Mouse (Mus musculus): ENCODE data around the gene Cacng3.

The Cacng3 gene

GRCm38 (mm10) chr7:122670442-122670872 is at the start of gene Cacng3:
Cacng3 (plus strand) TSS chr7:122670492.
- DNase-seq = no peak

GRCm38 (mm10) chr7:122622125-122622774 is 48.0 kb upstream of the Cacng3 start:
- DNase-seq = no peak

- DNase-seq = no peak
Measured at GRCm38 (mm10) chr7:122623753-122624152, 46.5 kb upstream of the Cacng3 start.

DNA sequence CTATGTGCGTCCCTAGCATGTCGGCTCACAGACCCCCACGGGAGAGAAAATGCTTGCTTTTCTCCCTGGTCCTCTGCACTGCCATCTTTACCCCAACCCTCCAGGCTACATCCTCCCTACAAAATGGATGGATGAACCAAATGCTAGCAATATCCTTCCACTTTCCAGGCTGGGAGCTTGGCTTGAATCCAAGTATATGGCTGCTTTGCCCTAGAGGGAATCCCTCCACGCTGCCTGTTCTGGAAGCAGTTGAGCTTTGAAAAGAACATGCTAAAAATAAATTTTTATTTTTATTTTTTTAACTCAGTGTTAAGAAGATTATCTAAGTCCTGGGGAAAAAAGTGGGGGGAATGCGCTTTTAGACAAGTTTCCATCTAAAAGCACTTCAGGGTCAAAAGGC is 42.2 kb upstream of the Cacng3 start:
- no peak for DNase-seq

DNA sequence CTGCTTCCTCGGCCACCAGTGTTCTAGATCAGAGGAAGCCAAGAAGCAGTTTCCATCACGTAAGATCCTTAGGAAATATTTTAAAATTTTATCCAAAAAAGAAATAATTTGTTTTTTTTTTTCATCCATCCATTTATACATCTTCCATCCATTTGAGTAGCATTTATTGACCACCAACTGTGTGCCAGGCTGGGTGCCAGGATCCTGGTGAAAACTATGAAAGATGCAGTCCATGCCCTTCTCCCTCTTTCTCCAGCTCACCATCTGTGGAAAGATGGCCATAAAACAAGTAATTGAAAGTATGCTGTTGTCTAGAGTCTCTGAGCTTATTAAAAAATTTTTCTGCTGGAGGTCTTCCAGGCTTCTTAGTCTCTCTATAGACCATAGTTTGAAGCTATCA is 39.9 kb upstream of the Cacng3 start:
- no peak for DNase-seq

GRCm38 (mm10) chr7:122631151-122631550 is 39.1 kb upstream of the Cacng3 start:
- DNase-seq = no peak

DNA sequence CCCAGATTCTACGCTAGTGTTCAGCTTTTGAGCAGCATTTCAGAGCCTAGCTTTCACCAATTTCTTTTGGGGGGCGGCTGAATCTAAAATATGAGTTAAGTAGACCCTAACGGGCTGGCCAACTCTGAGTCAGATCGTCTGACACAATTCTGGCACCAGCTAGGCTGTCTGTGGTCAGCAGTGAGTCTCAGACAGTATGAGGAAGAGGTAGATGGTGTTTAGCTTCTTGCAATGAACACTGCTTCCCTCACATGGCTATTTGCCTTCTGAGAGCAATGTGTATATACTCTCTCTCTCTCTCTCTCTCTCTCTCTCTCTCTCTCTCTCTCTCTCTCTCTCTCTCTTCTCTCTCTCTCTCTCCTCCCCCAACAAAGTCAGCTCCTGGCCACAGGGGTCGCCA is 37.3 kb upstream of the Cacng3 start:
- DNase-seq = no peak

DNA sequence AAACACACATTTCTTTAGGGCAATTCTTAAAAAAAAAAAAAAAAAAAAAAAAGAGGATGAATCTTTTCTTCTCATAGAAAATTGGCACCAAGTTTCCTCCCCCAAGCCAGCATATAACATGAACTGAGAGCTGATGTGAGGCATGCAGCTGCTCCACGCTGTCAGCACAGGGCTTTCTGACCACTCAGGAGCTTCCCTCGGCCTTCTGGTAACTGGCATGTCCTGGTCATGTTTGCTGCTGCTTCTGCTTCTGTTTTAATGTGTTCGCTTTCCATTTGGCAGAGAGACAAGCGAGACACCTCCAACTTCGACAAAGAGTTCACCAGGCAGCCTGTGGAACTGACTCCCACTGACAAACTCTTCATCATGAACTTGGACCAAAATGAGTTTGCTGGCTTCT is 36.8 kb upstream of the Cacng3 start:
- DNase-seq = no peak

GRCm38 (mm10) chr7:122643676-122644075 is 26.6 kb upstream of the Cacng3 start:
- no peak for DNase-seq

GRCm38 (mm10) chr7:122649306-122649705 is 21.0 kb upstream of the Cacng3 start:
- no peak for DNase-seq

DNA sequence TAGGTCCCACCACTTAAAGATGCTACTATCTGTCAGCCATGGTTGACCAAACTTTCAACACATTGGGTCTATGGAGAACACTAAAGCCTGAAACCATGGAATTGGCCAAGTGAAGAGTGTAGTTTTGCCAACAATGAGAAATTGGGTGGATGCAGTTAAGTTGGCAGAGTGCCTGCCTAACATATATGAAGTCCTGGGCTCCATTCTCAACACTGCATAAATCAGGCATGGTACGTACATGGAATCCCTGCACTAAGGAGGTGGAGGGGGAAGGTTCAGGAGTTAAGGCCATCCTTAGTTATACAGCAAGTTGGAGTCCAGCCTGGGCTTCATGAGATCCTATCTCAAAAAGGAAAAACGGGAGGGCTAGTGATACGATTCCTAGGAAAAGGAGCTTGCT is 17.8 kb upstream of the Cacng3 start:
- DNase-seq = no peak

DNA sequence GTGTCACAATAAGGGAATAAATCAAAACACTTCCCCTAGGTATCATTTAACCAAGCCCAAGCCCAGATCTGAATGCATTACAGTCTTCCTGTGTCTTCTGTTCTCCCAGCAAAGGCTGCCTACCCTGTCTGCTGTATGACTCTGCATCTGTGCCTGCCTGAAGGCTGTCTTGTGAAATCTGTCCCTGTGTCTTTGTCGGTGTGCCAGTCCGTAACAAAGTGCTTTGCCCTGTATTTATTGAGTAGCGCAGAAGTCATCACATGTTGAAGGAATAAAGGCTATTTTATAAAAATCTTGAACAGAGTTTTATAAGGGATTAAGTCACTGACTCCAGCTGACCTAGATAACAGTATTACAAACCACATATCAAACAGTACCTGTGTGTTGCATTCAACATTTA is 13.6 kb upstream of the Cacng3 start:
- DNase-seq = no peak

DNA sequence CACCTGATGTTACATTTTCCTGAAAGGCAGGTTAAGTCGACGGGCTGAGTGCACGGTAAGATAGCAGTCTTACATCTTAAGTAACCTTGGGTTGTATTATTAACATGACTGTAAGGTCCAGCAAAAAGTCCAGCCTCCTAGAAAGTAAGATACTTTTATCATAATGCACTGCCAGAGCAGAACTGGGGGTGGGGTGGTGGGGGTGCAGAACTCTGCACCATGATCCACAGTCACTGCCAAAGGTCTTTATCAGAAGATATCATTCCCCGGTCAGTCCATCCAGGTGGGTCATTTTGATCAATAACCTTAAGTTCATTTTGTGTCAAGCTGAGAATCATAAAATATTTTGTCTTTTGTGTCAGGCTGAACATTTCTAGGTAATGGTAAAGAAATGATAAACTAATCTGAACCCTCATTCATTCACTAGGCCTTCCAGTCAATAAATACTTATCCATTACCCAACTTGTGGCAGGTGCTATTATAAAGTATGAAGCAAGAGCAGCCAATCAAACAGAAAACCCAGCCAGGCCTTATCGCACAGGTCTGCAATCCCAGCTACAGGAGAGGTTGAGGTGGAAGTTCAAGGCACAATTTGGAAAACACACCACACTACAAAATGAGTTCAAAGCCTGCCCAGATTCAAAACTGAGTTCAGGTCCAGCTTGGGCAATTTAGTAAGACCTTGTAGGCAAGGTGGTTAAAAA is 12.7 kb upstream of the Cacng3 start:
- no peak for DNase-seq

- DNase-seq = no peak
Measured at GRCm38 (mm10) chr7:122665311-122666049, 4.8 kb upstream of the Cacng3 start.

DNA sequence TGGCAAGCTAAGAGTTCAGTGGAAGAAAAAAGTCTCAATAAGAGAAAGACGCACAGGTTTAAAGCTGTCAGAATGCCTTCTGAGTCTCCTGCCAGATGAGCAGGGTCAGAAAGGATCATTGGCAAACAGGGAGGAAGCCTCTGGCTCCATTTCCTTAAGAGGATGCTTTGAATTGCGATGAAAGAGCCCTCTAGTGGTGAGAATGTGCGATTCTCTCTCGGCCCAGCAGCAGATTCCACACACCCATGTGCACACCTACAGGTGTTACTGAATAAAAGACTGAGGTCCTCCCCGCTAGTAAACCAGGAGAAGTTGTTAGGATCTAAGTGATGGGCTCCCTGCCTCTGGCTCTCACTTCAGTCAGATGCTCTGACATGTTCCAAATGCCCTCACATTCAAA is 2.4 kb upstream of the Cacng3 start:
- peak; percentile 24 to 54 for DNase-seq

DNA sequence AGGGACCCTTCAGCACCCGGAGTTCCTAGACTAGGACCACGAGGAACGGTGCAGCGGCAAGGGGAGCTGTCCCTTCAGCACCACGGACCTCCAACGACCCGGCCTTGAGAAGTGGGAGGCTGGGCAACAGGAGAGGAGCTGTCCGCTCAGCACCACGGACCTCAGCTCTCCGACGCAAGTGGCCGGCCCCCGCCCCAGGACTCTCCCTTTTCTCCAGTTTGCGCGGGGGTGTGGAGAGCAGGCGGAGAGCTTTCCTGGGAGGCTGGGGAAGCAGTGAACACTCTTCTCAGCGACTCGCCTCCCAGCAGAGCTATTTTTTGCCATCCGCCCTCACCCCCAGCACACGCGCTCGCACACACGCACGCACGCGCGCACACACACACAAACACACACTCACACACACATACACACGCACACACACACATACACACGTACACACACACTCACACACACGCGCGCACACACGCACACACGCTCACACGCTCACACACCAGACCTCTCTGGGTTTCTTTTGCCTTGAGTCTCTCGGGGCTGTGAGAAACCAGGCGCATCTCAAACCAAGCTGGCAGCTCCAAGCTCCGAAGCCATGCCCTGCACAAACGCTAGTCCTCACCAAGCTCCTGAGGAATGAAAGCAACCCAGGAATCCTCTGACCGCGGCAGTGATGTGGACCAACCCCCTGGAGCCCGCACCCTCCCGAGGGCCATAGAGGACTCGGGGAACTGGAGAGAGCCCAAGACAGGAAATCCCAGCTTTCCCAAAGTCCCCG is 765 bp downstream of the Cacng3 start:
- peak; percentile 90 to 97 for DNase-seq

- no peak for DNase-seq
Measured at GRCm38 (mm10) chr7:122672981-122673380, 2.7 kb downstream of the Cacng3 start.

GRCm38 (mm10) chr7:122675207-122675606 is 4.9 kb downstream of the Cacng3 start:
- no peak for DNase-seq

DNA sequence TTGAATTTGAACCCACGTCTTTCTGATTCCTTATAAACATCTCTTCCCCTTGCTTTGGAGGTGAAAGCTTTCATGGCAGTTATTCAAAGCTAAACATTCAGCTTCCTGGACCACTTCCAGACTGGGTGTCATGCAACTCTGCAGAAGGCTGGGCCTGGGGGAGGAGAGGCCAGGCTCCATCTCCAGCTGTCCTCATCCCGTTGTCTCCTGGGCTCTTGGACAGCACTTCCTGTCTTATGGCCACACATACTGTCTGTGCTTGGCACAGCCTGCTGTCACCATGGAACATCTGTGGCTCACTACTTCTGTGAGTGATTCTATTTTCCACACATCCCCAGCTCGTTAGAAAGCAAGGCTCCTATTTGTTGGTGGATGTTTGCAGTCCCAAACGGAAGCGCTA is 31.5 kb downstream of the Cacng3 start:
- no peak for DNase-seq

DNA sequence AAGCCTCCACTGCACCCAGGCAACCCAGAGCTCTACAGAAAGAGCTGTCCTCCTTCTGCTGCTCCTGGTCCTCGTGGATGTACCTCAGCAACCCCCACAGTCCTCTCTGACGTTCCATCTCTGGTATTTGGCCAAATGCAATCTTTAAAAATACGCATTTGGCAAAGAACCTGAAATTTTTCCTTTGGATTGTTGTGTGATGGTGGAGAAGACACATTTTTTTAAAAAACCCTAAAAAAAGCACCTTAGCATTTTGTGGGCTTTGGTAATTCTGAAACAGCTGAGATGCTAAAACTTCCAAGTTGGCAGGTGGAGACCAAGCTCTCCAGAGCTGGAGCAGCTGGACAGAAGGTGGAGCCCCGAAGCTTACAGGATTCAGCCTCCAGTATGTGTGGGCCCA is 32.2 kb downstream of the Cacng3 start:
- DNase-seq = no peak

- no peak for DNase-seq
Measured at GRCm38 (mm10) chr7:122706736-122707135, 36.4 kb downstream of the Cacng3 start.

- DNase-seq = no peak
Measured at GRCm38 (mm10) chr7:122716299-122716698, 46.0 kb downstream of the Cacng3 start.

GRCm38 (mm10) chr7:122718540-122718939 is 48.2 kb downstream of the Cacng3 start:
- DNase-seq = no peak

Measured in kidney, postnatal 36 days (tissue).